Mouse (Mus musculus) G1E-ER4 (cell line): ENCODE results near the gene Fam3b. TPM values are rescaled to one million over a fixed set of nuclear protein-coding genes. Genes with fewer than 3 reads are reported as not detected.

ENCODE experiments used
- GATA1 ChIP-seq: IDR thresholded peaks from one replicate; pipeline ENCODE4 v1.8.0; 2012; ENCODE audit warnings: low read length, inconsistent platforms
- polyA plus RNA-seq: library from polyadenylated mRNA; stranded (reverse); fragments of >175 nt; gene quantifications from 2 replicates; pipeline ENCODE4 v1.2.3, GENCODE M21; 2012

Gene Fam3b
- polyA plus RNA-seq, 1 experiment: not detected

DNA sequence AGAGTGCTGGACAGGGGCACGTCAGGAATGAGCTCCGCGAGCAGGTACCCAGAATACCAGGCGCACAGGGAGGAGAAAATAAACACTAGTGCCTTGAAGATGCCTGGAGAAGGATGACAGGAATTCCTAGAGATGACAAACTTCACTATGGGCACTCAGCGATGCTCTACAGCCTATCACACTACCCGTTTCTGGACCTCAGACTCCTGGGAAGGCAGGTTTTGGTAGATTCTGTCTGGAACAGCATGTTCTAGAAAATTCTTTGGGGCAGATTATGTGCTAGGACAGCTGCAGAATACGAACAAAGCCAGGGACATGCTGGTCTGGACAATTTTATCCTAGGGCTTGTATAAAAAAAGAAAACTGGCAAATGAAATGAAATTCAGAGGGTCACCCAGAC lies 13.7 kb downstream of the Fam3b start:
- TF ChIP-seq GATA1: no peak

DNA sequence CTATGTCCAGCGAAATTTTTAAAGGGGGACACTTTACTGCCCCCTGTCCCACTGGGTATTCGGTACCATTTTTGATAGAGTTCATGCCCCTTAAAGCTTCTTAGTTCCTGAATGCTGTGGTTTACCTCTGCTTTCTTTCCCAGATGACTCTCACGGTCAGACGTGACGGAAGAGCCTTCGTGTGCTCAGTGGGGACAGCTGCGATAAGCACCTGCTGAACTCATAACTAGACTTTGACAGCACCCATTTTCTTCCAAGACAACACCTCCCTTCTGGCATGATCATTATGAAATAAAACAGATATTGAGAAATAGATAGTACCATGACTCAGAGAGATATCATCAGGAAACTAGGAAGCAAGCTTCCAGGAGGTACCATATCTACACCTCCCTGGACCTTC lies 15.2 kb downstream of the Fam3b start:
- TF ChIP-seq GATA1: no peak

DNA sequence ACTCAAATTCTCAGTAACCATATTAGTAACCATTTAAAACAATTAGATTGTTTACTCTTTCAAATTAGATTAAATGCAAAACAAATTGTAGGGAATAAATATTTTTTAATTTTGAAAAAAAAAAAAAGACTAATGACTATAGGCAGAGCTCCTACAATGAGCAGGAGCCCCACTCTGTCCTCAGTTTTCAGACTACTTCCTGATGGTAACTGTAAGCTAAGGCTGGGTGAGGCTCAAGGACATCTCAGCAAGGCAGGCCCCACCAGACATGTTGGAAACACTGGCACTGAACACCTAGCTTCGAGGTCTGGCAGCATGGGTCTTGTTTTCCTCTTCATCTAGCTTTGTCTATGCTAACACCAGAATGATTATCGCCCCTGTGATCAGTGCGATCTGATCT lies 16.5 kb downstream of the Fam3b start:
- TF ChIP-seq GATA1: no peak

DNA sequence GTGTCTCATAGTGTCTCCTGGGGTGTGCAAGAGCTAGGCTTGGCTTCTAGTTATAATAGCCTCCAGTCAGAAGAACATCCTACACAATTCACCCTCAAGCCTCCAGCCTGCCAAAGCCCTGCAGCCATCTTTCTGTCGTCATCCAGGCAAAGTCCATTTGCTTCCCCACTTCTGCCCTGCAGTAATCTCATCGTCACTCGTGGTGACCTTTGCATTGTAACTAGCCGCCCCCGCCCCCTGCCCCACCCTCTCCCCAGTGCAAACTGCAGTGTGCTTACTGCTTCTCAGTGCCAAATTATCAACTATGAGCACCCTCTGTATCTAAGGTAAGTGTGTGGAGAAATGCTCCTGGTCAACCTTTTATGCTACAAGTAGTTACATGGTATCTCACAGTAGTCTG lies 16.9 kb downstream of the Fam3b start:
- no peak for TF ChIP-seq GATA1

DNA sequence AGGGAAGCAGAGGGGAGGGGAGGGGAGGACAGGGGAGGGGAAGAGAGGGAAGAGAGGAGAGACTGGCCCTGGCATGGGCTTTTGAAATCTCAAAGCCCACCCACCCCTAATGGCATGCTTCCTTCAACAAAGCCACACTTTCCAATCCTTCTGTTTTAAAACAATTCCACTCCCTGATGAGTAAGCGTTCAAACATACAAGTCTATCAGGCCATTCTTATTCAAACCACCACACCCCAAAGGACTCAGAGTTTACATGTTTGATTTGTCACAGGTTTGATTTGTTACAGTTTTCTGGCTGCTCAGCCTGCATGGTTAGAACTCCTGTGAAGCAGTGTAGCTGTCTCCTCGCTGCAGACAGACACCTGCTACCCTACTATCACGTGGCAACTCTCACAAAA lies 18.6 kb downstream of the Fam3b start:
- no peak for TF ChIP-seq GATA1

DNA sequence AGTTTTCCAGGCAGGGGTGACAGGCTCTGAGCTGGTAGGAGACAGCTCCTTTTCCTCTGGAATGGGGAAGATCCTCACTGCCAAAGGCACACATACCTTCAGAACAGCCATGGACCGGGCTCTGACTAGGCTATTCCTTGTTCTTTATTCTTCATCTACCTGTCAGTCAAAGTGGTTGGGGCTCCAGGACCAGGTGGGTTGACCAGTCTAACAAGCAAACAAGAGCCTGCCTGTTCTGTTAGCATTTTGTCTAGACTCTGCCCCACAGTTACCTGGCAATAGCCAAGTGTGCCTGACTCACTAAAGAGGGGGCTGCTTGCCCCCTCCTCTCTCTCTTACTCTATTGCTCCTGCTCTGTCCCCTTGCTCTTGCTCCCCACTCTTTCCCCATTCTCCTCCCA lies 22.2 kb downstream of the Fam3b start:
- TF ChIP-seq GATA1: no peak

DNA sequence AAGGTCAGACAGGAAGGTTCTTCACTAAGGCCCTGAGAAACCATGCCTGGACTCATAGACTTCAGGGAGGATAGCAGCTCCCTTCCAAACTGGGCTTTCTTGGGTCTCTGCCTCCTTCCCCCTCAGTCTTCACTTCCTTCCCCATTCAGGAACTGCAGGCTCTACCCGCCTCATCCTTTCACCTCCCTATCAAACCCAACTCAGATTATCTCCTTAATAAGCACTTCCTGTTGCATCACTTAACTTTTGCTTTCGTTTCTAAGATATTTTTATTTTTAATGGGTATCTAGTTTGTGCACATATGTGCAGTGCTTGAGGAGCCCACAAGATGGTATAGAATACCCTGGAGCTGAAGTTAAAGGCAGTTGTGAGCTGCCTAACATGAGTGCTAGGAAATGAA lies 36.0 kb downstream of the Fam3b start:
- no peak for TF ChIP-seq GATA1

DNA sequence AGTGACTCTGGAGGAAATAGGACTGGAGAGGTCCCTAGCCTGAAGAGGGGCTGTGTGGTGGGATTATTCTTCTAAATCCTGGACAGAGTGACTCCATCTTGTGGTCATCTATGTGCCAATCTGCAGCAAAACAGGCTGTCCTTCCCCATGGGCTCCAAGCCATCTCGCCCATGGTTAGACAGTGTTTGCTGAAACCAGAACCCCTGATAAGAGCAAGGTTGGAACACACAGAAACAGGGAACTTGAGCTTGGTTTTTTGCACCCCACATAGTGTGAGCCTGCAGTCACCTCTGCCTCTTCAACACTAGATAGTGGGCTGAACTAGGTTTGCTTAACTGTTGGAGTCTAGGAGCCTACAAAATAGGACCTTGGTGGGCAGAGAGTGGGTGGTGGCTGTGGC lies 38.1 kb downstream of the Fam3b start:
- TF ChIP-seq GATA1: no peak

DNA sequence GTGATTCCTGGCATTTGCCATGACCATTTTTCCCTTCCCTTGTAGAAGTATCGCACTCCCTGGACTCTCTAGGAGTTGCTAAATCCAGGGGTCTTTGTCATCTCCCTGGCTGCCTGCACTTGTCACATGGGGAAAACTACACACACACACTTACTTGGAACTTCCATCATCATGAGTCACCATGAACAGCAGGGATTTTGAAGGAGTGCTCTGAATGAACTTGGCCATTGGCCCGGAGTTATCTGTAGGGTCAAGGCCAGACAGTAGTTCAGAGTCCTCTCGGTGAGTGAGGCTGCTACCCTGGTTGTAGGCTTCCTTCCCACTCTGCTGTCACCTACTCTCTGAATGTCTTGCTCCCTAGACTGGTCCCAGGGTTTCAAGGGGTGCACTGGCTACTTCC lies 39.0 kb downstream of the Fam3b start:
- TF ChIP-seq GATA1: no peak

DNA sequence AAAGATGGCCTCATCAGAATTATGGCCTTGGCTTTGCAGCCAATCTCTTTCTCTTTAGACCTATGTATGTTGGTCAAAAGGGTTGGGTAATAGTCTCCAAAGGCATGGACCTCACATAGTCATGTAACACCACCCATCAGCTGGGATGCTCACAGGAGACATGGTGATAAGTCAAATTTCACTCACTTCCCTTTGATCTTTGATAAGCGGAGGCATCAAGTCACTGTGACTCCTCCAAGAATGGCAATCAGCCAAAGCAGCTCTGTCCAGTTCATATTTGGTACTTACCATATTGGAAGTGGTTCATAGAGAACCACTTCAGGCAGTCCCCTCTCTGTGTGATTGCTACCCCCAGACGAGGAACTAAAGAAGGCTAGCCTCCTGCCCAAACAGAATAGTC lies 39.9 kb downstream of the Fam3b start:
- TF ChIP-seq GATA1: no peak

DNA sequence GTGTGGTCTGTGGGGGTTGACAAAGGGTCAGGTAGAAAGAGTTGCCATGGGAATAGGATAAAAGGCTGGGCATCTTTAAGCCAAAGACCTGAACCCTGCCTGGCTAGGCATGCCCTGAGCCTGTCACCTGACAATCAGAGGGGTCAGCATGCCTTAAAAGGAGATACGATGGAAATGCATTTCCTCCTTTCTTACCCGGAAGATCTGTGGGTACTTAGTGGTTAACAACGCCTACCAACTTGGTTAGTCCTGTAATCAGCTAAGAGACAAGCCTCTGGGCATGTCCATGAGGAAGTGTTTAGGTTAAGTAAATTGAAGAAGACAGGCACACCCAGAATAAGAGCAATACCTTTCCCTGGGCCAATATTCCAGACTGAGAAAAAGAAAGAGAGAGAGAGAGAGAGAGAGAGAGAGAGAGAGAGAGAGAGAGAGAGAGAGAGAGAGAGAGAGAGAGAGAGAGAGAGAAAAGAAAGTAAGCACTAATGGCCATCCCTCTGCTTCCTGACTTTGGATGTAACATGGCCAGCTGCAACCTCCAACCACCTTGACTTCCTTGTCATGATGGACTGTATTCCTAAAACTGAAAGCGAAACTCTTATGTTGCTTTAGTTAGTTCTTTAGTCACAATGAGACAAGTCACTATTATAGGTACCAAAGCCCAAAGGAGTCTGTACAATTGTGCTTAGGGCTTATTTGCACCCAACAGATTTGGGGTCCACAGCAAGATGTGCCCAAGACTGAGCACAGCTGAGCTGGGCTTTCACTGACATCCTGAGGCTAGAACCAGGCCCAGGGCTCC lies 46.4 kb downstream of the Fam3b start:
- TF ChIP-seq GATA1: no peak

DNA sequence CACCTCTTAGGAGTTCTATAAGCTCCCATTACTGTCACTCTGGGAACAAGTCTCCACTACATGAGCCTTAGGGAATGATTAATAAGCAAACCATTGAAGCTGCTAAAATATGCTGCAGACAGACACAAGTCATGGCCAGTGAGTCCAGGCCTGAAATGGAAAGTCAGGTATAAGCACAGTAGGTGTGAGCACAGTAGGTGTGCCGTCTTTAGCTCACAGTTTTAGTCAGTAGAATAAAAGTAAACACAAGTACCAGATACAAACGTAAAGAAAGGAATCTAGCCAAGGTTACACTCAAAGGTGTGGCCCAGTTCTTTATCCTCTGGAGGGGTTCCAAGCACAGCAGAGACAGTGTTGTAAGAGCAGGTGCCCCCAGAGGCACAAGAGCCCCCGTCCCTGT lies 47.1 kb downstream of the Fam3b start:
- TF ChIP-seq GATA1: no peak

DNA sequence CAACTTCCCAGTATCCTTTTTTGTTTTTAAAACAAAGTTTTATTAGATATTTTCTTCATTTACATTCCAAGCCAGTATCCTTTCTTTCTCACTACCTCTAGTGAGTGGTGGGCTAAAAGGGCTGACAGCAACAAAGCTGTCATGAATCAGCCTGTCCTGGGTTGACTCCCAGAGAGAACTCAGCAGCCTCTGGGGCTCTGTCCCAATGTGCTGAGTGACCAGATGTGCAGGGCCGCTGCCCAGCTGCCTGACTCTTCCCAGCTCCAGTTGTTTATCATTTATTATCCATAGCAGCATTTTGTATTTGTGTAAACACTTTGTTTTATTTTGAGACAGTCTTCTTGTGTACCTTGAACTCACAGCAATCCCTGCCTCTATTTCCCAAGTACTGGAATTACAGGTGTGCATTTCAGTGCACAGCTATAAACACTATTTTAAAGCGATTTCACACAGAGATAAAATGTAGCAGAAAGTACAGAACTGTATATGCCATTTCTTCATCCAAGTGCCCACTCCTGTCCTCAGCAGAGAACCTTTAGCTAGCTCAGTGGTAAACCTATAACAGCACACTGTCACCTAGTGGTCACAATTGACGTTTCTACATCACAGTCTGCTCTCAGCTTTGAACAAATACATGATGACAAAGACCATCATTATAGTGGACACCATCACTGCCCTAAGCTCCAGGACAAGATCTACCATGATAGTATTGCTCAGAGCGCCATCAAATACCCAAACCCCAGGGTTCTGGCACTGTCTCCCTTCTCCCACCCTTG lies 48.2 kb downstream of the Fam3b start:
- TF ChIP-seq GATA1: no peak

DNA sequence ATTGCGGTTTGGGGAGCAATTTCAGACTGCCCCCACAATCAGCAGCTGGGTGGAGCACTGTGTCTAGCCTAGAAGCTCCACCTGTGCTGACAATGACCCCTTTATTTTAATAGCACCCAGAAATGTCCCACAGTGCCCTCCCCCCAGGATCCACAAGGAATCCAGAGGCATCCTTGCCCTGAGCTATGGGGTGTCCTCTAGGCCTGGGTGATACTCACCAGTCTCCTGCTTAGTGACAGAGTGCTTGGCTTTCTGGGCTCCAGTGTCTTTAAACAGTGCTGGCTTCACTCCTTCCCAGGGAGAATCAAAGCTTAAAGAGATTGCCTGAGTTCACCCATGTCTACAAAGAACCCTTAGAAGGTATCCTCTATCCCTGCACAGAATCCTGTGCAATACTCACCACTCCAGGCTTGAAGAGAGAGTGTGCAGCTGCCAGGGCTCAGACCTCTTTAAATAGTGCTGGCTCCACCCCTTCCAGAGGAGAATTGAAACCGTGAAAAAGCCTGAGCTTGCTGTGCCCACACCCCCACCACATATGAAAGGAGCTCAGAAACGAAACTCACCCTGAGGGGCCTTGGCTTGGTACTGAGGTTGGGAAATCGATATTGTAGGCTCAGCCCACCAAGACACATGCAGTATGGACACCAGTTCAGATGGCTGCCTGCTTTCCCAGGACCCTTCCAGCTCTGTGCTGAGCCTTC lies 52.0 kb downstream of the Fam3b start, which contains the start of gene Mx1:
Gene Mx1 (minus strand): TSS at position 427 of the 701 bp plus-strand sequence.
- TF ChIP-seq GATA1: no peak

DNA sequence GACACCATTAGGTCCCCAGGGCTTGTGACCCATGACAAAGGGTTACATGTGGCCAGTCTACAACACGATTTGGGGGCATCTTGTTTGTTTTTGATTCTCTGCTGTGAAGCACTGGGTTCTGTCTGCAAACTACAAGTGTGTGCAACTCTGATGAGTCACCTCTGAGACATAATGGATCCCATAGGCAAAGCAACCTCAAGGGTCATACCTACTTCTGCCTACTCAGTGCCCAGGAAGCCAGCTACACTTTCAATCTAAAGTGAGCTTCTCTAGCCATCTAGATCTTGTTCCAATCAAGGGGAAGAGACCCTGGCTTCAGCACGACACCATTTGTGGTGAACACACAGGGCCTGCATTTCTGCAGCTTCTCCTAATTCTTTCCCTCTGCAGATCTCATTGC lies 53.3 kb downstream of the Fam3b start:
- TF ChIP-seq GATA1: no peak

DNA sequence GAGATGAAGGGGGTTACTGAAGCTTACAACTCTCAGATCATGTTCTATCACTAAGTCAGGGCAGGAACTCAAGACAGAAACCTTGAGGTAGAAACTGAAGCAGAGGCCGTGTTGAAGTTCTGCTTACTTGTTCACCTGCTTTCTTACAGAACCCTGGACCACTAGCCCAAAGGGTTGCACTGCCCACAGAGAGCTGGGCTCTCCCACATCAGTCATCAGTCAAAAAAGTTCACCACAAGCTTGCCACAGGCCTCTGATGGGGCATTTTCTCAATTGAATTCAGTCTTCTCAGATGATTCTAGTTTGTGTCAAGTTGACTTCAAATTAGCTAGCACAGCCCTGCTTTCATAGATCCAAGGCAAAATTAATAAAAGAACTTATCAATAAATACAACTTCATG lies 54.8 kb downstream of the Fam3b start:
- TF ChIP-seq GATA1: no peak
